Mouse (Mus musculus): ENCODE data around the gene Dnajb2. TPM values are rescaled to one million over a fixed set of nuclear protein-coding genes. Genes with fewer than 3 reads are reported as not detected.
"Not testable (repeated sequence)": the region's sequence is repeated elsewhere in the genome, so short reads cannot be mapped to it uniquely, and the experiment has no call there.

Gene Dnajb2
- total RNA-seq, 4 experiments from 2014 or later: 98.9 to 111 (median 108) TPM

DNA sequence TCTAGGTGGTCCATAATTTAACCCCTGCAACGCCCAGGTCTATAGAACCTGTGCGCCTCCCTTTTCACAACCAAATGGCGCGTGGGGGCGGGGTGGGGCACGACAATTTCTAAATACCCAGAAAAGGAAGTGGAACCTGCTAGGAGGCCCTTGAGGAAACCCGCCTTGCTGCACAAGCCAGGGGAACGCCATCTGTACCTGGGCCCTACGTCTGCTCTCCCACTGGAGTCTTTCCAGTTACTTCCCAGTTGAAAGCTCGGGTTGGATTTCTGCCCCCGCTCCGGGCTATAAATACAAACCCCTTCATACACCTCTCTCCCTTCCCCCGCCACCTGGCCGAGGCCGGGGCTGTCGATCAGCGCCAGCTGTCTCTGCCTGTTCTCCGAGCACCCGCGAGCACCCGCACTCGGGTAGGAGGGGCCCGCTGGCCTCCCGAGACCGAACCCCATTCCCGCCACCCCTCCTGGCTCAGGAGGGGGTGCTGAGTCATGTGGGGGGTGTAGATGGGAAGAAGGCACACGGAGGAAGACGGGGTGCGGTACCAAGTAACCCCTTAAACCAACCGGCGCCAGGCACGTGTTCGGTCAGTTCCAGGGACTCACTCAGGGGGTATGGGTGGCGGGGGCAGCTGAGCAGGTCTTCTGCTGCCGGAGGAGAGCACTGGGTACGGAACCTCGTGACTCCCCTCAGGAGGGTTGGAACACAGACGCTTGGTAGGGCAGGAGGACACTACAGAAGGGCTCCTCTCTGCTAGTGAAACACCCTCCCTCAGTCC is 17.8 kb upstream of the Dnajb2 start:
- DNase-seq (ENCODE audit: low spot score in 2 of 2): peak; percentile 50 to 89

DNA sequence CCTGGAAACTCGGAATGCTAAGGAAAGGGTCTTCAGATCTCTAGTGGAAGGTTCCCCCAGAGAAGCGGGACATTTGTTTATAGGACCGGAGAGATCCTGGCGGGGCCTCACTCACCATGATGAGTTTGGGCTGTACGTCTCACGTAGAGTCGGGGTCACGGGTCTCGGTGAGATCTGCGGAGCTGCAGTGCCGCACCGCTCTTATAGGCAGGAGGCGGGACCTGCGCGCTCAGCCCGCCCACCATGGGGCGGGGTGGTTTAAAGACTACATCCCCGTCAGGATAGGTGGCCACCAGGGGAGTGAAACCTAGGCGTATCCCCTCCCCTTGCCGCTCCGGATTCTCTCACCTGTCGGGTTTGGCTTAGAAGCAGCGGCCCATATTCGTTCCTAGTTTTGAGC is 17.1 kb upstream of the Dnajb2 start:
- peak; percentile 92 to 93 for DNase-seq (ENCODE audit: low spot score in 2 of 2)

DNA sequence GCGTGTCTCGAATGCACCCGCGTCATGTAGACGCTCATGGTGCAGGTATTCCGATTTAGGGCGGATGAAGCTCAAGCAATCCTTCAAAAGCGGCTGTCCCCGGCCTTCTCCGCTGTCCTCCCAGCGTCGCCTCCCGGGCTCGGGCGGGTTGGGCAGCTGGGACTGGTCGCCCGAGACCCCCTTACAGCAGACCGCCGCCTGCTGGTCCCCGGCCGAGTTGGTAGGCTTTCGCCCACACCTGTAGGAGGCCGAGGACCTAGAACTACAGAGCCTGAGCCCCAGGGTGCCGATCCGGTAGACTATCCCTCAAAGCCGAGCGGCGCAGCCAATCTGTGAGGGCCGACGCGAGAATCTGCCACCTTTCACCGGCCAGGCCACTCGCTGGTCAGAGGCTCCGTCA is 16.7 kb upstream of the Dnajb2 start, which contains the start of gene Tuba4a:
Gene Tuba4a (minus strand): TSS at position 335 of the 400 bp plus-strand sequence.
- DNase-seq (ENCODE audit: low spot score in 2 of 2): no peak

- no peak for DNase-seq (ENCODE audit: low spot score in 2 of 2)
Observed at GRCm38 (mm10) chr1:75221538-75221937, 14.7 kb upstream of the Dnajb2 start.

DNA sequence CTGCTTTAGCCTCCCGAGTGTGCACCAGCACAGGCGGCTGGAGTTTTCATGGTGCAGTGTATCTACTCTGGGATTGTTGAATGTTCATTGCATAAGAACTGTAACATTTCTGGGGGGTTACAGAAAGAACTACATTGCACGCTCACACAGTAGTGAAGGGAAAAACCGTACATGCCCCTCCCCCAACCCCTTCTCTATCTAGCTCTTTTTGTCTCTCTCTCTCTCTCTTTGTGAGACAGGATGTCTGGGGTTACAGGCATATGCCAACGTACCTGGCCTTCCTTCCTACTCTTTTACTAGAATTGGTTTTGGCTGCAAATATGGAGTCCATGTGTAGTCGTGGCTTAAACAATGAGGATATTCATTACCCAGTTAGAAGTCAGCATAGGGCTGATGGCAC is 13.3 kb upstream of the Dnajb2 start:
- DNase-seq (ENCODE audit: low spot score in 2 of 2): no peak

DNA sequence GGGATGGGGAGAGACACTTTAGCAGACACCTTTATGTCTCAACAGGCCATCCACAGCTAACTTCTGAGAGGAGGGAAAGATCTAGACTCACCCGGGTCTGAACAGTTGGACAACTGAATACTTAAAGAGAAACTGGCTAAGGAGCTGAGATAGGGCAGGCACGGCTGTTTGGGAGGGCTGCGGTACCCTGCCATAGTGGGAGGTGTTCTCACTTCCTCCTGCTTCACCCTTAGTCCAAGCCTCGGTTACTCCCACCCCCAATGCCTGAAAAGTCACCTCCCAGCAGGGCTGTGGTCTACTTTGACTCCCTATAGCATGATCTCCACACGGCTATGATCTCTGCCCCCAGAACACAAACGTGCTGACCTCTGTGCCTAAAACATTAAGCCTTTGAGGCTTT is 12.7 kb upstream of the Dnajb2 start:
- DNase-seq (ENCODE audit: low spot score in 2 of 2): no peak

DNA sequence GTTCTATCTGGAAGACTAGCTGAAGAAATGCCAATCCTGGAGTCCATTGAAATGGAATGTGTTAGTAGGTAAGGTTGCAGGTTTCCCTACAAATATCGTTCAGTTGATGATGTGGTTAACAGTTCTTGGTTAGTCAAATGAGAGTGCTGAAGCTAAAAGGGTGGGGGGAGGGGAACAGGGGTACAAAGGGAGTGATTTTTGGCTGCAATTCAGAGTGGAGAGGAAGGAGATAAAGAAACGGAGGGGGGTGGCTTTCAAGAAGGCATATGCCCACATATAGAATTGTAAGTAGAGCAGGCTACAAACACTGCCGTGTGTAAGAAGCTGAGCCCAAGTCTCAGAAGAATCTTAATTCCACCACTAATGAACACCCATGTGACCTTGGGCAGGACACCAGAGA is 10.7 kb upstream of the Dnajb2 start:
- no peak for DNase-seq (ENCODE audit: low spot score in 2 of 2)

DNA sequence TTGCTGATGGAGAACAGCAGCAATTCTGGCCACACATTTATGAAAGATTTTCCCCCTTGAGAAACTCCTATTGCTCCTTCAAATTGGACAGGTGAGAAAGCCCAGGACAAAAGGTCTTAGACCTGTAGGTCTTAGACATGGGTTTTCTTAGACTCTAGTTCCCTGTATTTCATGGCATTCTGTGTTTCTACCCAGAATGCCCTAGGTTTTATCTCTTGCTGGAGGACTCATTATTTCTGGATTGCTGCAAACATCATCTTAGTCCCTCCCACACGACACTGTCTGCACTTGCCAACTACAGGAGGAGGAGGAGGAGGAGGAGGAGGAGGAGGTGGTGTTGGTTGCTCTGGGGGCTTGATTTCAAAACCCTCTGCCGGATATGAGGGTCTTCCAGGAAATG is 10.1 kb upstream of the Dnajb2 start:
- no peak for DNase-seq (ENCODE audit: low spot score in 2 of 2)

GRCm38 (mm10) chr1:75227653-75228052 is 8.6 kb upstream of the Dnajb2 start:
- no peak for DNase-seq (ENCODE audit: low spot score in 2 of 2)

DNA sequence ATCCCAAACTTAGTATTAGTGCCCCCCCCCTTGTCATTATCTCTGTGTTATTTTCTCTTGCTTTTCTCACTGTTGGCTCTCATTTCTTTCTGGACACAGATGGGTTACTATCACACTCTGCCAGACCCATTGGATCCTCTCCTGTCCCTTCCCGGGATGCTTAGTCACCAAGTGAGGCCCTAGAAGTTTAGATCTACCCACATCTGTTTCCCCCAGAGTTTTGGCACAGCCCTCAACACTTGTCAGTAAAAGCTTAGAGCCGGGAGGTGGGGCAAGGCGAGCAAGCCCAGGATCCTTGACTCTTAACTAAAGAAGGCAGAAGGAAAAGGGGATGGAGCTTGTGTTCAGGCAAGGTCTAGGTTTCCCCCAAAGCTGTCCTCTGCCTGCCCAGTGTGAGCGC is 7.0 kb upstream of the Dnajb2 start:
- no peak for DNase-seq (ENCODE audit: low spot score in 2 of 2)

DNA sequence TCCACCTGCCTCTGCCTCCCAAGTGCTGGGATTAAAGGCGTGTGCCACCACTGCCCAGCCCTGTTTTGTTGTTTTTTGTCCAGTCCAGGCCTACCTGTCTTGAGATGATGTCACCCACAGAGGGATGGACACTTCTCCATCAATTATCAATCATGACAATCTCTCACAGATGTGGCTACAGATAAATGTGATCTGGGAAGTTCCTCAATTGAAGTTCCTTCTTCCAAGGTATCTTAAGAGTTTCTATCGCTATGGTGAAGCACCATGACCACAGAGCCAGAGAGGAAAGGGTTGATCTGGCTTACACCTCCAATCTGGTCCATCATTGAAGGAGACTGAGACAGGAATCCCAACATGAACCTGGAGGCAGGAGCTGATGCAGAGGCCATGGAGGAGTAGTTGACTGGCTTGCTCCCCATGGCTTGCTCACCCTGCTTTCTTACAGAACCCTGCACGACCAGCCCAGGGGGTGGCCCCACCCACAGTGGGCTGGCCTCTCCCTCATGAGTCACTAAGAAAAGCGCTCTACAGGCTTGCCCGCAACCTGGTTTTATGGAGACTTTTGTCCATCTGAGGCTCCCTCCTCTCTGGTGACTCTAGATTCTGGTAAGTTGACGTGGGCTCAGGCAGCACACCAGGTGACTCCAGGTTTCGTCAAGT is 5.7 kb upstream of the Dnajb2 start:
- peak in 1 of 2 experiments; percentile 9 for DNase-seq (ENCODE audit: low spot score in 2 of 2)

GRCm38 (mm10) chr1:75231224-75231623 is 5.0 kb upstream of the Dnajb2 start:
- DNase-seq (ENCODE audit: low spot score in 2 of 2): no peak

GRCm38 (mm10) chr1:75231664-75232152 is 4.5 kb upstream of the Dnajb2 start, which contains the start of gene A630095N17Rik:
Gene A630095N17Rik (minus strand): TSS chr1:75232102.
- no peak for DNase-seq (ENCODE audit: low spot score in 2 of 2)

DNA sequence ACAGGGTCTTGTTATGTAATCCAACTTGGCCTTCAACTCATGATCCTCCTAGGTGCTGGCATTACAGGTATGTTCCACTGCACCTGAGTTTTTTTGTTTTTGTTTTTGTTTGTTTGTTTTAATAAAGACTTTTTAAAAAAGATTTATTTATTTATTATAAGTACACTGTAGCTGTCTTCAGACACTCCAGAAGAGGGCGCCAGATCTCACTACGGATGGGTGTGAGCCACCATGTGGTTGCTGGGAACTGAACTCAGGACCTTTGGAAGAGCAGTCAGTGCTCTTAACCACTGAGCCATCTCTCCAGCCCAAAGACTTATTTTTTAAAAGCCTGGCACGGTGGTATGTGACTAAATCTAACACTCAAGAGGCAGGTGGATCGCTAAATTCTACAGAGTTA is 3.7 kb upstream of the Dnajb2 start:
- DNase-seq (ENCODE audit: low spot score in 2 of 2): not testable (repeated sequence)

- peak in 1 of 2 experiments; percentile 71 for DNase-seq (ENCODE audit: low spot score in 2 of 2)
Observed at GRCm38 (mm10) chr1:75234606-75235005, 1.6 kb upstream of the Dnajb2 start.

DNA sequence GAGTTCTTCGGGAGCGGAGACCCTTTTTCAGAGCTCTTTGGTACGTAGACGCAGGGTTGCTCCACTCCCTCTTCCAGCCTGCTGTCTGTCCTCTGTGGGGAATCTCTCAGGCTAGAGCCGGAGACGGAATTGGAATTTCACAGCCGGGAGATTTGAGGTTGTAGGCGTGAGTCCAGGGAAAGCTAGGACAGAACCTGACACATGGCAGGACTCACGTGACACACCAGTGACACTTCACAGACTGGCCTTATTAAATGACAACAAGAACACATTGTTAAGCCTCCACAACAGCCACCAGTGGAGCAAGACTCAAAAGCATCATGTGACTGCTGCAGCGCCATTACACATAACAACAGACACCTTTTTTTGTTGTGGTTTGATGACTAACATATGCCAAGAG is 3.4 kb downstream of the Dnajb2 start:
- peak in 1 of 2 experiments; percentile 74 for DNase-seq (ENCODE audit: low spot score in 2 of 2)

DNA sequence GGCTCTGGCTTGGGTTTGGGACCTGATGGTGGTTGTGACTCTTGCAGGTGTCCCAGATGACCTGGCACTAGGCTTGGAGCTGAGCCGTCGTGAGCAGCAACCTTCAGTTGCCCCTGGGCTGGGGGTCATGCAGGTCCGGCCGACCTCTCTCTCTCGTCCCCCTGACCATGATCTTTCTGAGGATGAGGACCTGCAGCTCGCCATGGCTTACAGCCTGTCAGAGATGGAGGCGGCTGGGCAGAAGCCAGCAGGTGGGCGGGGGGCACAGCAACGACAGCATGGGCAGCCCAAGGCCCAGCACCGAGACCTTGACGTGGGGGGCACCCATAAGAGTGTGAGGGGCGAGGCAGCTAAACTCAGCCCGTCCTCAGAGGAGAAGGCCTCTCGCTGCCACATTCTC is 7.2 kb downstream of the Dnajb2 start:
- DNase-seq (ENCODE audit: low spot score in 2 of 2): no peak

DNA sequence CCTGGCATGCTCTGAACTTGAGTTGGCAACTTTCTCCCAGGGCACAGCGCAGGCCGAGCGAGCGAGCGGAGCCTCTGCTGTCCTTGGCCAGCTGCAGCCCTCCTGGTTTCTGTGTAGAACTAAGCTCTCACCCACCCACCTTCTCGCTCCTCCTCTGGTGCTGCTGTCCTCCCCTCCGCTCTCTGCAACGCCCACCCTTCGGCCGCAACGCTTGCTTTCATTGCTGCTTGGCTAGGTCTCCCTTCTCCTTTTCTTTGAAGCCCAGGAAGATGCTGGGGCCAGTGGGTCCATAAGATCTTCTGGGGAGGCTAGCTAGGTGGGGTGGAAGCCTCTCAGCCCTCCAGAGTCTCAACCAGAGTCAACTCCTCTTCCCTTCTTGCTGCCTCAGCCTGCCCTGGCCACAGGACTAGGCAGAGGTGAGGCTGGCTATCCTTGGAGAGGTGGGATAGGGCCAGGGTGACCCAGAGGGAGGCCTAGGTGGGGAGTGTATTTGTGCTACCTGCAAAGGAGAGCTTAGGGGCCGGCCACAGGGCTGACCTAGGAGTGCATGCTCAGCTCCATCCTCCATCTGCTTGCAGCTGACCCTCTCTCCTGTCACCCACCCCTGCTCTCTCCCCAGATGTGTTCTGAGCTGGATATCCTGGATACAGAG is 8.1 kb downstream of the Dnajb2 start:
- DNase-seq (ENCODE audit: low spot score in 2 of 2): no peak

DNA sequence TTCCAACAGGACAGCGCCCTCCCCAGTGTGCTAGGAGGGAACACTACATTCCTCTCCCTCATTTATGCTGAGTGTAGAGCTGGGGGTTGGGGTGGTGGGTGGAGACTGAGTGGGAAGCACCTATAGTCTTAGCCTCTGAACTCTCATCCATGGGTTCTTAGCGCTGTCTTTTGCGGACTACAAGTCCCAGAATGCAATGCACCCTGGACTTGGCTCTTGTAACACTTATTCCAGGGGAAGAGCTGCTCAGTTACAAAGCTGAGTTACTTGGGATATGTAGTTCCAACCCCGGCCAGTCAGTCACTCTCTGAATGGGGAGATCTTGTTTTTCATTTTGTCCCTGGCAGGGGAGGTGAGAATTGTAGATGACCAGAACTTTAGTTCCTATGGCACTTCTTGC is 8.6 kb downstream of the Dnajb2 start:
- DNase-seq (ENCODE audit: low spot score in 2 of 2): no peak

- no peak for DNase-seq (ENCODE audit: low spot score in 2 of 2)
Observed at GRCm38 (mm10) chr1:75247071-75247930, 11.1 kb downstream of the Dnajb2 start.
